Mouse (Mus musculus) thymus, adult 2 months (tissue): ENCODE data around the gene Ttll3.

ENCODE experiments used
- CTCF ChIP-seq: fragments of 200-500 bp; IDR thresholded peaks from 2 replicates; pipeline ENCODE4 v1.5.1; 2012; ENCODE audit warnings: mild to moderate bottlenecking, control low read depth, low read length, moderate library complexity, borderline replicate concordance; ENCODE audit not compliant: control insufficient read depth, poor library complexity, insufficient read depth; ENCODE audit errors: extremely low read depth
- POLR2A ChIP-seq: fragments of 200-500 bp; IDR thresholded peaks from 2 replicates; pipeline ENCODE4 v1.6.1; 2012; ENCODE audit warnings: mild to moderate bottlenecking, low read length, control low read depth, moderate library complexity; ENCODE audit not compliant: control insufficient read depth, poor library complexity, insufficient read depth; ENCODE audit errors: extremely low read depth

DNA sequence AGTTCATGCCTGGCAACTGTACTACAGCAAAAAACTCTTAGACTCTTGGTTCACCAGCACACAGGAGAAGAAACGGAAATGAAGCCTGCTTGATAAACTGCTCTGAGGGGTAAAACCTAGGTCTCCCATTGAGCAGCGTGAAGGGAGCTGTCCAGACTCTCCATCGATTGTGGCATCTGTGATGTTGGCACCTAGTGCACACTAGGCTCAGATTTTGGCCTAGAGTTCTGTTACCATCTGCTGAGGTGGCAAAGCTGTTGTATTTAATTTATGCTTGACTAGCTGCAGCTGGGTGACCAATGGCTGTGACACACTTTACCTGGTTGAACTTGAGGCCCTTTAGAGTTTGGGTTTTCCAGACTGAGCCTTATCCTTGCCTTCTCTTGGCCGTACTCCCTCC, 58.6 kb downstream of the Ttll3 start:
- TF ChIP-seq CTCF (no peak), POLR2A (no peak)
